Mouse (Mus musculus): ENCODE measurements around the gene Fras1.

Fras1 gene

DNA sequence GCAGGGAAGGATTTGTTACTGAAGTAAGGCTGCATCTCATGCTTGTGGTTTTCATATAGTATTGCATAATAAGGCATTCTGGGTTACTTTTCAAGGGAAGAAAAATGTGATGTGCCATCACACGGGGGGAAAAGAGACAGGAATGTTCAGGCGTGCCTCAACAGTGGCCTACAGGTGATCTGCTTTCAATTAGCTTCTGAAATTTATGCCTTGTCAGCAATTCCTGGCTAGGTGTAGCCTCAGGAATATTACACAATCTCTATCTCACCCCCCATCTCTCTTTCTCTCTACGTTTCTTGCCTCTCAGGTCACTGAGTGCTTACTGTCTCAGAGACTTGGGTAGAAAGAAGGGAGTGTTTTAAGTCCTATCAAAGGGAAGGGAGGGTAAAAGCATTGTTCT is 204.9 kb downstream of the Fras1 start:
- no peak for DNase-seq (ENCODE audit: extremely low spot score)

DNA sequence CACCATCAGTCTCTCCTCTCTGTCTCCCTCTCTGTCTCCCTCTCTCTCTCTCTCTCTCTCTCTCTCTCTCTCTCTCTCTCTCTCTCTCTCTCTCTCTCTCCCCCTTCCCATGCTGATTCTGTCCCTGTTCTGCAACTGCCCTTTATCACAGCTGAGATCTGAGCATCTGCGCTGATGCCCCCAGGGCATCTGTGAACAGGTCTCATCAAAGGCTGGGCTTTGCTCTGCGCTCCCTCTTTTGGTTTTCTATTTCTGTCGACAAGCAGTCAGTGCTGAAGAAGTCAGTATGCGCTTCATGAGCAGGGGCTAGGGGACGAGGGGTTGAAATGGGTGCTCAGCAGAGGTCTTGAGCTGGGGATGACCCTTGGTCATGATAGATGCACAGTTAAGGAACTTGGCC is 206.2 kb downstream of the Fras1 start:
- no peak for DNase-seq (ENCODE audit: extremely low spot score)

DNA sequence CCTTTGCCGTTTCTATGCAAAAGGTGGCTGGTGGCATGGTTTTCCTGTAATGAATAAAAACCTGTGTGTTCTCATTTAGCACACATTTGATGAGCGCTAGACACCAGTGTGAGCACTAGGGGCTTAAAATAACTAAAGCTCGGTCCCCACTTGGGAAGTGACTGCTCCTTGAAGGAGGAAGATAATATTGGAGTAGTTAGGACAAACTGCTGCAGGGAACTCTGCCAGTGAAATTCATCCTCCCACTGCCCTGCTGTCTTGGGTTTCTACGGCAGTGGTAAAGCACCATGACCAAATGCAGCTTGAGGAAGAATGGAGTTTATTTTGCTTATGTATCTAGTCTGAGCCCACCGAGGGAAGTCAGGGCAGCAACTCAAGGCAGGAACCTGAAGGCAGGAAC is 211.0 kb downstream of the Fras1 start:
- no peak for DNase-seq (ENCODE audit: extremely low spot score)

DNA sequence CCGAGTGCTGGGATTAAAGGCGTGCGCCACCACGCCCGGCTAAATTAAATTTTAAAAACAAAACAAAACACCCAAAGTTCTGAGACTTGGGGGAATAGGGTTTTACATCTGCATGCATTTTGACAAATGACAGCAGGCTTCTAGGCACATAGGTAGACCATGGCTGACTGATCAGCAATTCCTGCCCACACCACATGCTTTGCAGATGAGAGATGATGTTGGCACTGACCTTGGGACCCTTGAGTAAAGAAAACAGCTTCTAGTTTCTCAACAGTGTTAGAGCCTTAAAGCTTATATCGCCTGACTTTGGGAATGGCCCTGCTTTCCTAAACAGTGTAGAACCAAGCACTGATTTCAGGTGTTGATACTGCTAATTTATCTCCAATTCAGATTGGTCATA is 216.9 kb downstream of the Fras1 start:
- no peak for DNase-seq (ENCODE audit: extremely low spot score)

DNA sequence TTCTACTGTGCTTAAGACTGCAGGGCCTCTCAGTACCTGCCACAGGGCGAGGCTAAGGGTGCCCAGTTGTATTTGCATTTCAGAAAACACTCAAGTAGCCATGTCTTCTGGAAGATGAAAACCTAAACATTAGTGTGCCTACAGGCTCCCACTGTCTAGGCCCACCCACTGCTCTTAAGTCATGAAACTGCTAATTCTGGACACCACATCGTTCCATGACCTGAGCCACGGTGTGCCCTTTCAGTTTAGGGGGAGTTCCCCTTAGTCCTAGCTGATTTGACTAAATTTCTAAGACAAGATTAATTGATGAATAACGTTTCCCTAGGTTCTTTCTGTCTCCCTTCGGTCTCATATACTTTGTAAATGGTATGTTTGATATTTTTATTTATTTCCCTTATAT is 222.0 kb downstream of the Fras1 start:
- no peak for DNase-seq (ENCODE audit: extremely low spot score)

DNA sequence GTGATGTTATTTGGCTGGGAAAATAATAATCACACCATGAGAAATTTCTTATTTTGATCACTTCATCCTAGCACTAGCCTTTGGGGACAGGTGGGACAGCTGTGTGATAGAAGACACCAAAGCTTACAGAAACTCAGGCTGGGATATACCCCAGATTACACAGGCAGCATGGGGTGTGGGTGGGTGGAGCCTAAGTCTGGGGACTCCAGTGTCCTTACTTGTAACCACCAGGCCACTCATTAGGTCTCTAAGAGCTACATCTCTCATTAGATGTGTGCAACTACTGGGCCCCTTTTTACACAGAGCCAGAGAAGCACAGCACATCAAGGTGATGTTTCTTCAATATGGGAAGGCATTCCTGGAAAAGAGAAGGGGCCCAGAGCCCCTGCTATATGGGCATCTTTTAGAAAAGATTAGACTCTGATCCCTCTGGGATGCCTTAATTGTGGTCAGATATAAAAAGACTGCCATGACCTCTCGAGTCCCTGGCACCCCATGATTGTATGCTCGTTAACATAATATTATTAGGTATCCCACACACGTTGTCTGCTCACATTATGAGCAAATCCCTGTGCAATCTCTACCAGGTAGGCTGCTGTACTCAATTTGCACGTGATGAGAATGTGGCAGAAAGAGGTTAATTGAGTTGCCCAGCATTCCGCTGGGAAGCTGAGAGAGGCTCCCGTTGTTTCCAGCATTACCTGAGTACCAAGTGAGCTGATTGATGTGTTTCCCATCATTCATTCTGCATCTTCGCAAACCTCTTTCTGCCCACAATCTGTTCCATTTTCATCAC is 230.4 kb downstream of the Fras1 start:
- DNase-seq (ENCODE audit: extremely low spot score): no peak

DNA sequence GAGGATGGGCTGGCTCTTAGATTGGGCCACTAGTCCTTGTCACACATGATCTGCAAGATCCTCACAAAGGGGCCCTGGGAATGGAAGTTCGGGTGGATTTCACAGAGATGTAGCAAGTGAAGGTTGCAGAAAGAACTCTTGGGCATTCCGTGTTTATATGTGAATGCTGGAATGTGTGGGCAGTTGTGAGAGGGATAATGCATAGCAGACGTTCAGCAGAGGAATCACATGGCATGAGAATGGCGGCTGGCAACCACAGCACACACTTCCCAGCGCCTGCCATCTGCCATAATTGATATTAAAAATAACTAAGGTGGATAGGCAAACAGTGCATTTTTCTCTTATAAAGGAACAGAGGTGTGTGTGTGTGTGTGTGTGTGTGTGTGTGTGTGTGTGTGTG is 234.3 kb downstream of the Fras1 start:
- DNase-seq (ENCODE audit: extremely low spot score): no peak

DNA sequence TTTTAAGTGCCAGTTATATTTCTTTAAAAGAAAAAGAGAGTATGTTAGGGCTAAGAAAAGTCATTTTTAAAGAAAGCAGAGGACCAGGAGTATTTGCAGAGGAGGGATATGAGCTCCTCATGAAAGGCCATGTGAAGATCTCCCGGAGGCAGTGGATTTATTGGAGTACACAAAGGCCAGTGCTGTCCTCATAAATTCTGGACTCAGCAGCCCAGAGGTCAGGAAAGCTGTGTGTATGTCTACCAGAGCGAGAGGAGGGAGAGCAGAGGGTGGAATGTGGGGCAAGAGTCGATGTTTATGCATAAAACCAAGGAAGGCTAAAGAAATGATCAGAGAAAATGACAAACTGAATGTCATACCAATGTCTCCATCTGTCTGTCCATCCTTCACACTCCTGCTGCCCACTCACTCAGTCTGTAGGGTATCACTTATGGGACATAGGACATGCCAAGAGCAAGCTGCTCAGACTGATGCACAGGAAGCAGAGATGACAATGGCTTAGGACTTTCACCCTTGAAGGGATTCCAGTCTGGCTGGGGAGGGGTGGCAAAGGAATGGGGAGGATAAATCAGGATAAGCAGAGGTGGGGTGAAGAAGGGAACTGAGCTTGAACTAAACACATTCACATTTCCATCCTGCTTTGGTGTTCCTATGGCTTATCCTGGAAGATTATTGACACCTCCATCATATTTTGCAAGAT is 235.0 kb downstream of the Fras1 start:
- peak; percentile 6 for DNase-seq (ENCODE audit: extremely low spot score)

DNA sequence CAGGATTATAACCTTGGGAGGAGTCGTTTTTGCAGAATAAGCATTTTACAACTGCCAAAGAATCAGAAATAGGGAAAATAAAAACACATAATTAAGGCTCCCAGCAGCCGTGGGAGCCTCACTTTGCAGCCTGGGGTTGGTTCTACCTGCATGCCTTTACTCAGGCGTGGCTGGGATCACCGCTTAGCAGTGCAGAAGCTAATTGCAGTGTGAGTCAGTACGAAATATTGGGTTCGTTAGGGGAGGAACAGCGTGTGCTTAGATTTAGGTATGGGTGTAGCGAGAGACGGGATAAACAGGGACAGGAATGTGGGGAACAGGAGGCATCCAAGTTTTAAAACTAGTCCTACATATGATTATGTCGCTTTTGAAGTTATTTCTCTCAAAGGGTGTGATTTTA is 238.3 kb downstream of the Fras1 start:
- no peak for DNase-seq (ENCODE audit: extremely low spot score)

DNA sequence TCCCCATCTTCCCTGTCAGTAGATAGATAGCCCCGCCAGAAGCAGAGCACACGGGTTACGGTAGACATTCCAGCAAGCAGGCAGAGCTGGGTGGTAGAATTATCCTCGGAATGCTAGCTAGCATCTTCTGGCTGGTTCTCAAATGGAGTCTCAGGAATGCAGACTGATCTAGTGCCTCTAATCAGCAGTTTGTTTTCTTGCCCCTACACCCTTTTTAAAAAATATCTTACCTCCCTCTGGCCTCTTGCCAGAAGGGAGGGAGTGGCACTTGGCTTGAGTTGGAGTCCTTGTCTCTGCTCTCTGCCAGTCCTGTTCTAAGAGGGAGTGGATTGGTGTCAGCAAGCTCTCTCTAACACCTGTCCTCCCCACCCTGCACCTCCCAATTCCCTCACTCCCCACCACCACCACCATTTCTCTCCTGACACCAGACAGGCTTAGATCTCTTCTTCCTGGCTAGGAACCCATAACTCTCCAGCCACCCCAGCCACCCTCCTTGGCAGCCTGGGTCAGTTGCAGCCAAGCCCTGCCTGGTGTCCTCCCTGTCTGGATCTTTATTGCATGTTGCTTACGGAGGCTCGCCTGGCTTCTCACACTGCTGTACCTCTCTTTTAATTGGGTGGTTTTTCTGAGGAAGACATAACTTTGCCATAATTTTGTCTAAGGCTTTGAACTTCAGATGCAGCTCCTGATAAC is 243.3 kb downstream of the Fras1 start:
- no peak for DNase-seq (ENCODE audit: extremely low spot score)

DNA sequence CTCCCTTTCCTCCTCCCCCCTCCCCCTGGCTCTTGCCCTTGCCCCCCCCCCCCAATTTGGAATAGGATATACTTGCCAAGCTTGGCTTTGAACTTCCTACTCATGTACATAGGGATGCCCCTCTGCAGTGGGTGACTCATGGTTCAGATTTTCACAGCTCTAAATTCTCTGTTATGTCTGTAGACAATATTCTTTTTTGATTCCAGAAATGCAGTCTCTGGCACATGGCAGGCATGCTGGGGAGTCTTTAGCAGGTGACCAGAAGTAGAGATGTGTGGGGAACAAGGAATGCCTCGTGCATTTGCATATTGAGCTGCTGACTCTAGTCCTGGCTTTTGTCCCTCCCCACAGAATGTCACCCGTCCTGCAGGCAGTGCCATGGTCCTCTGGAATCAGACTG is 244.3 kb downstream of the Fras1 start:
- no peak for DNase-seq (ENCODE audit: extremely low spot score)

DNA sequence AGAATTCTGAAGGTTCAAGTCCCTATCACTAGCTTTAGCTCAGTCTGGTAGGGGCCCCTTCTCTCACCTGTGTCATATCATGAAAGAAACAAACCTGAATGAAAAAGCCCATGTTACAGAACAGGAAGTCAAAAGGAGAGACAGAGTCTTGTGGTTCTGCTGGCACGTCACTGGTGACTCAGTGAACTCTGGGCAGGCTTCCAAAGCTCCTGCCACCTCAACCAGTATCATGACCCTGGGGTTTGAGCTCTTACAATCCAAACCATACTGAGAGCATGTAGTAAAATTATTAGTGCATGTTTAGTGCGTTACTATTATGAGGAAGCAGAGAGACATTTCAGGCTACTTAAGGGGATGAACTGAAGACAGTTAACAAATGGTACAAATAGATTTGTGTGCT is 246.5 kb downstream of the Fras1 start:
- DNase-seq (ENCODE audit: extremely low spot score): no peak

DNA sequence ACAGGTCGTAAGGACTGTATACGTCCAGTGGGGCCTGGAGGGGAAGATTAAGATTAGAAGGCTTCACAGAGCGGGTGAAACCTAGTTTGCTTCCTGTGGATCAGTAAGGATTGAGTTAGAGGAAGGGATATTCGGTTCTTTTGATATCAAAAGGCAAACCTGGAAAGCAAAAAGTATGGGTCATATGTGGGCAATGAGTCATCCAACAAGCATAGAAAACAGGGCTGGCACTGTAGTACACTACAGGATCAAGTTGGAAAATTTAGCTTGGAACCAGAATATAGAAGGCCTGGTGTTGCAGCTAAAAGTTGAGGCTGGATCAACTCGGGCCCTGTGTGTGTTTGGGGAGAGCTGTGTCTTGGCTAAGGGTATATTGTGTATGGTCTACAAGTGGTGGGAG is 246.9 kb downstream of the Fras1 start:
- DNase-seq (ENCODE audit: extremely low spot score): no peak

DNA sequence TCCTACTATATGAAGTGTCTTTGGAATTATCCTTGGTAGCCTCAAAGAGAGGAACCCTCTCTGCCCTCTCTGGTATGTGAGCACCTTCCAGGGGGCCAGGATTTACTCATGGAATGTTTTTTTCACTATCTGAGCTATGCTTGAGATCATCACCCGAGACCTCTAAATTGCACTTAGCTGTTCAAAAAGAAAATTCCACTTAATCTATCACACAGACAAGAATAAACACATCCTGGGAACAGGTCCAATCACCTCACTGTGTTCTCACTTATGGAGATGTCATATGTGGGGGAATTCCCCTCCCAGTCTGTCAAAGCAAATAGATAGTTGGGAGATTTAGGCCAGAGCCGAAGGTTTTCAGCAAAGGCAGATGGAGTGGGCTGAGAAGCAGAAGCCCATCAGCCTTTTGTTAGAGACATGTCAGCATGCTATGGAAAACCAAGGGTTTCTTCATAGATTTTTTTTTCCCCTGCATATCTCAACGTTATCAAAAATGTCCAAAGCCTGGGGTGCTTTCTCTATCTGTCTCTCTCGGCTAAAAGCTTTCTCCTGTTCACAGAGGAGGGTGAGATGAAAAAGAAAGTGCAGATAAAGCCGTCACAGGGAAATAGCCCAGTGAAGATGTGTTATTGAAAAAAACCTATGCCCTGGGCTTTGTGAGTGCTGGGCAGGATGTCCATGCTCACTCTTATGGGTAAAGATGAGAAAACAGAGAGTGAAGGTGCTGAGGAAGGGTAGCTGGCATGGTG is 249.0 kb downstream of the Fras1 start:
- DNase-seq (ENCODE audit: extremely low spot score): no peak

DNA sequence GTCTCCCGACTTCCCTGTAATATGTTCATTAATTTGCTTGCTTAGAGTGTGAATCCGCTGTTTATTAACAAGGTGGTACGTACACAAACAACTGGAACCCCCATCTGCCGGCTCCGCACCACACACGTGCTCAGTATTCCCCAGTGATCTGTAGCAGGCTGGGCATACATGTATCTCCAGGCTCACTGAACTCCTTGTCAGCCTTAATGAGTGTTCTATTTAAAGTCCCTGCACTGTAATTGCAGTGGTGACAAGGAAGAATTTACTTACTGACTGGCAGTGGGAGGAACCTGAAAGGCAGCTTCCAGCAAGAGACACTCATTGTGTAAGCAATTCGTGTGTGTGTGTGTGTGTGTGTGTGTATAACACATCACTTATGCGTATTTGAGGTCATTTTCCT is 256.1 kb downstream of the Fras1 start:
- DNase-seq (ENCODE audit: extremely low spot score): no peak

DNA sequence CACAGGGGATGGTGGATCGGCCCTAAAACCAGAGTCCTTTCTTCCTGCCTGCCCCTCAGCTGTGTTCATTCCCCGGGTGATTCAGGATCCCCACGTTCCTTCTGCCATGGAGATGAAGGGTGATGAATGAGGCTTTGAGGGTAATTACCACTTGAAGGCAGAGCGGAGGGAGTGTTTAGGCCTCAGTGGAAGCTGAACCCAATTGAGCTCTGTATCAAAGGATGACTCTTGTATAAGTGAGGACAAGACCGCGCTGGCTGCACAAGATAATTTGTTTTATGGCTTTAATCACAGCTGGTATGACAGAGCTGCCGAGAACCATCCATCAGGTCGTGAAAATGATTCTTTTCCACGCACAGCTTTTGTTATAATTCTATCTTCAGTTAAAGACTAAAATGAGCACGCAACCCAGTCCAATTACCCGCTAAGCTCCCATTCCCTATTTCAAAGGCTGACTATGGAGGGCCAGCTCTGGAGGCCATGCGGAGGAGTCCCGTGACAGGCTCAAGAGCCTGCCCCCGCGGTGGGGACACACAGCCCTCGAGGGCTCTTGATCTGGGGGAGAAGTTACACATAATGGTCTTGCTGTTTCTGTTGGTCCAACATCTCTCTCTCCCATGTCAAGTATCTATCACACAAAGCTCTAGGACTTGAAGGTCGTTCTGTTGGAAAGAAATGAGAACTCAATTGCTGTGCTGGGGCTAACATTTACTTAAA is 261.5 kb downstream of the Fras1 start:
- no peak for DNase-seq (ENCODE audit: extremely low spot score)

DNA sequence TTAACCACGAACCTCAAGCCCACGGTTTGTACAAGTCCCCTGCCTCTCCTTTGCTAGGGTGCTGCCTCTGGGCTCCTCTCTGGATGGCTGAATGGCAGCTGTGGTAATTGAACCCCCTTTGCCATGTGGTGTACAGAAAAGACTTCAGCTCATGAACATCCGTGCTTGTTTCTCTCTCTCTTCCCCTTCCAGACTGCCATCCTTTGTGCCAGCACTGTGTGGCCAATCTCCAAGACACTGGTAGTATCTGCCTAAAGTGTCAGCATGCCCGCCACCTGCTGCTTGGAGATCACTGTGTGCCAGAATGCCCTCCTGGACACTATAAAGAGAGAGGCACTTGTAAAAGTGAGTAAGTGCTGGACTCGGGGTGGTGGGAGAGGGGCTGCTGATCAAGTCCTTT is 262.1 kb downstream of the Fras1 start:
- DNase-seq (ENCODE audit: extremely low spot score): no peak

DNA sequence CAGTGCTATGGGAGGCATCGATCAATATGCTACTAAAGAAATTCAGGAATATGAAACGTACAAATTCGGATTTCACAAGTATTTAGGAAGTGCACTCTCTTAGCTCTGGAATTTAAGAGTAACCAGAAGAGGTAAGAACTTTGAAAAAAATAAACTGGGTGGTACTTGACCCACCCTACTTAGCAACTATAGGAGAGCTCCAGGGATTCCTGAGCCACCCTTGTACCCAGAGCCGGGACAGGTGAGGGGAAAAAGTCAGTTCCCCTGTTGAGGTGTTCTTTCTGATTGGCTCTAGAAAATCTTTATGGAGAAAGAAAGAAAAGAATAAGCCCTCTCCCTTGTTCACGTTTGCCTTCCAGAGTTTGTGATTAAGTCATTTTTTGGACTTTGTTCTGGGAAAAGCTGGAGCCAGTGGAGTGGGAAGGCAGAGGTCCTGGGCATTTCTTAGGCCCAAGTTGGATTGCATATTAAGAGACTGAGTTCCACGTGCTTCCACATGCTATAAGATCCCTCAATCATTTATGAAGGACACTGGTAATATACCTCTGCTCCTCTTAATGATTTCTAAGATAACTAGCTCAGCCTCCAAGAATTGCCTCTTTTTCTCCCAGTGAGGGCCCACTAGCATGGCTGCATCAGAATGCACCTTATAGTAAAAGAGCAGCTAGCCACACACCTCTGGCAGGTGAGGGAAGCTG is 265.6 kb downstream of the Fras1 start:
- DNase-seq (ENCODE audit: extremely low spot score): no peak

DNA sequence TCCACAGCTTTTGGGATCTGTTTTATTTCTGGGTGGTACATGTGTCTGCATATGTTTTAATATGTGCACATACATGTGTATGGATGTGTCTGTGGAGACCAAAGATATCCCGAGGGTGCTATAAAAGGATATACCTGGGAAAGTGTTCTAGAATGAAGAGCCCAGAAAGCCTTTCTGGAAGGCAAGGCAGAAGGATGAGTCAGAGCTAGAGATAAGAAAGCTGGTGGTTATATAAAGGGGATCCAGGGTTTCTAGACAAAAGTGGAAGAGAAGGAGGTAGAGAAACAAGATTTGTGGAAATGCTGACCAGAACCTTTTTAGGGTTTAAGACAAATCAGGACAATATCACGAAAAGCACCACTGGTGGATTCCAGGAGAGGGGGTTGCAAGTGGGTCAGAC is 267.5 kb downstream of the Fras1 start:
- no peak for DNase-seq (ENCODE audit: extremely low spot score)

DNA sequence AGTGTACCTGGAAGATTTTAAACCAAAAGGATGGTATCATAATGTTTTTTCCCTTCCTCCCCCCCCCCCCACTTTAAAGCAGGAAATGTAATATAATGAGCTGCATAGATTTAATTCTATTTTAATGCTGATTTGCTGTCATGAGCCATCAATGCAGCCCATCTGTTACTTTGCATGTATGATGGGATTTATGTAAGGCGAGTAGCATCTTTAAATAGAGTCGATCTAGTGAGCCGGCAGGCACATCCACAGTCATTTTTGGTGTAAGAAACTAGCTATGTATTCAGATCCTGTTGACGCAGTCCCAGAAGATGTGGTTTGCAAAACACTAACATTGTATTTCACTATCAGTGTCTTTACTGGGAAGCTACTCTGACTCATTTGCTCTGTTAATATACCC is 301.9 kb downstream of the Fras1 start:
- no peak for DNase-seq (ENCODE audit: extremely low spot score)

DNA sequence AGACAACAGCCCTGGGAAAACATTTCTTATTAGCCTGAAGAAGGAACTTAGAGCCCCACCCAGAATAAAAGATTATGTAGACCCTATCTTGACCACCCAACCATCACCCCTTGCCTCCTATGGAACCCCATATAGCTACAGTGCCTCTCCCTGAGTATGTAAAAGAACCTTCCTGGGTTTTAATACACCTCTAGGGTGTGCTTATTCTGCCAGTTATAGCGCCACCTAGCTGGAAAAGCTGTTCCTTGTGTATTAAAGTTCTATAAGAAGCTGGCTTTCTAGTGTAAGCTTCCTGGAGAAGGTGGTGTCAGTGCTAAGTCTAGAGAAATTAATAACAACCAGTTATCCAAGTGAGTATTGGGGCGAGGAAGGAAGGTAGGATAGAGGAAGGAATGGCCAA is 303.7 kb downstream of the Fras1 start:
- peak; percentile 37 for DNase-seq (ENCODE audit: extremely low spot score)
